Mouse (Mus musculus) frontal cortex, adult (tissue): Measurements from ENCODE around the gene Ddx59.

ENCODE experiments used
- ATAC-seq: cut with Nextera tagmentation; 2 replicates; pipeline ENCODE4 v1.9.2; 2017; ENCODE audit warnings: mild to moderate bottlenecking, moderate library complexity, mixed read lengths; ENCODE audit not compliant: low TSS enrichment

Ddx59 gene

DNA sequence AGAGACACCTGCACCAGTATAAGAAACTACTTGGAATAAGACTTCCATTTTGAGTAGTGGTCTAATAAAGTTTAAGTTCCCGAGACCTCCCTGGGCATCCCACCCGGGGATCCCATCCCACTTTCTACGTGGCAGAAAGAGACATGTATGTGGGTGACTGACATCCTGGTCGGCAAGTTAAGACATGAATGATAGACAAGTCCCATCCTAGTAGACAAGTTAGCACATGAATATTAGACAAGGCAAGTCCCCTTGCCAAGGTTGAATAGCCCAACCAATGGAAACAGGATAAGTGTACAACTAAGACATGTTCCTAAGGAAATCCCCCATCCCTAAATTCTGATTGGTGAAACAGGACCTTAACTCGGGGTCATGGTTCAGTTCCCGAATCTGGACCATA, 34.5 kb downstream of the Ddx59 start:
- ATAC-seq: no peak

DNA sequence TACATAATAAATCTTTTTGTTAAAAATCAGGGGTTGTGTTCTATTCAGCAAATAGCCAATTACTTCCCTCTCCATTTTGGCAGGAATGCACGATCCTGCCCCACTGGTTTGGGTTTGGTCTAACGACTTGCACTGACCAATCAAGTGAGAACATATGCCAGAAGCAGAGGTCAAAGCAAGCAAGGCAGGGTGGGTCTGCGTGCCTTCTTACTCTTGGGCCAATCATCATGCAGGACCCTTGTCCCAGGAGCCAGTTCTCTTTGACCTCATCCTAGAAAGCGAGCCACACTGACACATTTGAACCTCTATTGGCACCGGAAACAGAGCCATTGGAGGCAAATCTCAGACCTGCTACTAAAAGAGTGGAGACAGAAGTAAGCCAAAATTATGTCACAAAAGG, 35.1 kb downstream of the Ddx59 start:
- ATAC-seq: no peak

DNA sequence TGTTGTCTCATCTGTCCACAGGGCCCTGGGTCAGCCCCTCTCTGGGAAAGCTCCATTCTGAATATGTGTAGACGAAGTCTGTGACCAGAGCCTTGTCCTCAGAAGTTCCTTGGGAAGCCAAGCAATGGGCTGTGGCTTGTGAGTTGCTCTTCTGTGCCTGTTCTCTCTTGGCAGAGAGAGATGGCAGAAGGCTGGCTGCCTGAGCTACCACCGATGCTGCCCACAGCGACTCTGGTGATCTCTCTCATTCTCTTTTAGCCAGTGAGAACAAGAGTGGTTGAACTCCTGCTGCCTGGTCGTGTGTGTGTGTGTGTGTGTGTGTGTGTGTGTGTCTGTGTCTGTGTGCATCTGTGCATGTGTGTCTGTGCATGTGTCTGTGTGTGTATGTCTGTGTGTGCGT, 37.4 kb downstream of the Ddx59 start:
- ATAC-seq: no peak

DNA sequence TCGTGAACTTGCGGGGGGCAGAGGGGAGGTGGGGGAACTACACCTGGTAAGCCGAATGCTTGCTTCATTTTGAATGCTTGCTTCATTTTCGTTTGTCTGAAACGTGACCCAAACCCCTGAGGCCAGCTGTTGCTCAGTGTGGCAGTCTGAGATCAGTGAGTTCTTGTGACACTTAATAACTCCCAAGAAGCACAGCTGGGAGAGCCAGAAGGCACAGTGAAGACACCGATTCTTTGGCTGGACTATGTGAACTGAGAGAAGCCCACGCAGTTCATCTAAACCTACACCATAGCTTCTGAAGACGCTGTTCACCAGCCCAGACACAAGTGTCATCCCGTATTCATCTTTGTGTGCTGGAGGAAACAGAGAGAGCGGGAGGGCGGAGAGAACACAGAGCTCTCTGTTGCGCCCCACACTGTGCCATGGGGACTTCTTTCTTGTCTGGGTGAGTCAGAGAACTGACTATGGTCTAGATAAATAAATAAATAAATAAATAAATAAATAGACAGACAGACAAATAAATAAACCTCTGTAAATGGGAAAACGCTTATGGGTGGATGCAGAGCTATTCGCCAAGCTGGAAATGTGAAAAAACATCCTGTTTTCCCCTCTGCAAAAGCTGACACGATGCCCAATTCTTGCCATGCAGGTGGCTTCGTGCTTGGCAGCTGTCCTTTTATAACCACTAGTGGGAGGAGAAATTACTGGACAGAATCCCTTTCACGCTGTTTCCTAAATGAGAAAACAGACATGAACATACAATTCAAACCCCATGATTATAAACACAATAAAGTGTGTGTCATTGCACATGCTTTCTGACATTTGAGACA, 40.9 kb downstream of the Ddx59 start:
- ATAC-seq: no peak

DNA sequence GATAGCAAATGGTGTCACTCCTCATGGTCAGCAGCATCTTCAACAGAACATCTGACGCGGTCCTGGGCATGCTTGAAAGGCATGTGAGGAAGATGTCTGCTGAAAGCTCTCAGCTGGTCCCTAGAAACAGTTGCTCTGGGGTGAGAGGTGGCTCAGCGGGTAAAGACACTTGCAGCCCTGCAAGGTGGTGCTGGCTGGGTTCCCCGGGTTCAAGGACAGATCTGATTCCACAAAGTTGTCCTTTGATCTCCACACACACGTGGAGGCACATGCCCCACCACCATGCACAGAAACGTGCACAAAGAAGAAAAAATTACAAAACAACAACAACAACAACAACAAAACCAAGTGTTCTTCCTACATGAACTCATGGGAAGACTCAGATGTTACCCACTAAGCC, 41.7 kb downstream of the Ddx59 start:
- ATAC-seq: no peak

DNA sequence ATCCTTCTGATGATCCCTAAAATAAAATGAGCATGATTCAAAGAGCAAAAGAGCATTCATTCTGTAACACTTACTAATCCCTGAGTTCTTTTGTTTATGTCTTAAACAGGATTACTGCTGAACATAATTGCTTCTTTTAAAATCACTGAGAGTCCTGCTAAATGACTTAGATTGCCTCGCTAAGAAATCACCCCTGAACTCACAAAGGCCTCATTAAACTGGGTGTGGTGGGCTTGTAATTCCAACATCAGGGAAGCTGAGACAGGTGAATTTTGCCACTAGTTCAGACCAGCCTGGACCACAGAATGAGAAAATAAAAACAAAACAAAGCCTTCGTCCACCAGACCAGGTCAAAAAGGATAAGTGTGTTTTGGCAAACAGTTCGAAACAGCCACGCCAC, 42.3 kb downstream of the Ddx59 start:
- ATAC-seq: no peak

DNA sequence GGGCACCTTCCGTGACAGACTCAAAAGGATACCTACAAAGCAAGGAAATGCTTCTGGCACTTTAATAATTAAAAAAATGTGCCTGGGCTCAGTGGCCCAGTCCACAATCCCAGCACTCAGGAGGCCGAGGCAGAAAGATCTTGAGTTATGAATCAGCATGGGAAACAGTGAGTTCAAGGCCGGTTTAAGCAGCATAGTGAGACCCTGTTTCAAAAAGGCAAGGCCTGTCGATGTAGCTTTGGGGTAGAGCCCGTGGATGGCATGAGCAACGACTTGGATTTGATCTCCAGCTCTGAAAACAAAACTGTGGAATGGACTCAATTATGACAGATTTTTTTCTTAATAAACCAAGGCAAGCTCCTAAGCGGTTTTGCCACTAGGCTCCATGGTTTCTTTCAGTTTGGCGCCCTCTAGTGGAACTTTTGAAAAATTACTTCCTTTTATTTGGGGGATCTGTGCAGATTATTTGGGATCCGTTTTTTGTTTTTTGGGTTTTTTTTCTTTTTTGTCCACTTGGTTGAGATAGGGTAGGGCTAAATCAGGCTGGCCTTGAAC, 43.7 kb downstream of the Ddx59 start:
- ATAC-seq: 0 out of 2 replicates have a peak, but pooled peaks have one; percentile 28

DNA sequence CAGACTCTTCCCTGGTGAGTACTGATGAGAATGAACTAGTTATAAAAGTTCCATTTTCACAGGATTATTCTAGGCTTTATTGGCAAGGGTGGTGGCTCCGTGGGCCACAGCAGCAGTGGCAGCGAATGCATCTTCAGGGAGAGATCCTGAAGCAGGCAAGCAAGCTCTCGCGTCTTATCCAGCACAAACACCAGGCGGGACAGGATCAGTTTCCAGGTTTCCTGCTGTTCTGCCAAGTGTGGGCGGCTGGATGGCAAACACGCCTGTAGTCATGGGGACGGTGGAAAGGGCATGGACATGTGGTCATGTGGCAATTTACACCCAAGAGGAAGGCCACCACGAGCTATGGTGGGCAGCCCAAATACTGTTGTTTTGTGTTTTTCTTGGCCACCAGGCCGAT, 47.4 kb downstream of the Ddx59 start:
- peak; percentile 72 for ATAC-seq

DNA sequence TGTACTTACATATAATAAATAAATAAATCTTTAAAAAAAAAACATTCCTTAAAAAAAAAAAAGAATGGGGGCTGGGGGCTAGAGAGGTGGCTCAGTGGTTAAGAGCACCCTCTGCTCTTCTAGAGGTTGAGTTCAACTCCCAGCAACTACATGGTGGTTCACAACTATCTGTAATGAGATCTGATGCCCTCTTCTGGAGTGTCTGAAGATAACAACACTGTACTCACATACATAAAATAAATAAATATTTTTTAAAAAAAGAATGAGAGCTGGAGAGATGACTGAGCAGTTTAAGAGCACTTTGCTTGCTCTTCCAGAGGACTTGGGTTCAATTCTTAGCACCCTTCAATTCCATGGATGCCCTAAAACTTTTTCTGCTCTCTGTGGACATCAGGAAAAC, 50.1 kb downstream of the Ddx59 start:
- ATAC-seq: no peak

DNA sequence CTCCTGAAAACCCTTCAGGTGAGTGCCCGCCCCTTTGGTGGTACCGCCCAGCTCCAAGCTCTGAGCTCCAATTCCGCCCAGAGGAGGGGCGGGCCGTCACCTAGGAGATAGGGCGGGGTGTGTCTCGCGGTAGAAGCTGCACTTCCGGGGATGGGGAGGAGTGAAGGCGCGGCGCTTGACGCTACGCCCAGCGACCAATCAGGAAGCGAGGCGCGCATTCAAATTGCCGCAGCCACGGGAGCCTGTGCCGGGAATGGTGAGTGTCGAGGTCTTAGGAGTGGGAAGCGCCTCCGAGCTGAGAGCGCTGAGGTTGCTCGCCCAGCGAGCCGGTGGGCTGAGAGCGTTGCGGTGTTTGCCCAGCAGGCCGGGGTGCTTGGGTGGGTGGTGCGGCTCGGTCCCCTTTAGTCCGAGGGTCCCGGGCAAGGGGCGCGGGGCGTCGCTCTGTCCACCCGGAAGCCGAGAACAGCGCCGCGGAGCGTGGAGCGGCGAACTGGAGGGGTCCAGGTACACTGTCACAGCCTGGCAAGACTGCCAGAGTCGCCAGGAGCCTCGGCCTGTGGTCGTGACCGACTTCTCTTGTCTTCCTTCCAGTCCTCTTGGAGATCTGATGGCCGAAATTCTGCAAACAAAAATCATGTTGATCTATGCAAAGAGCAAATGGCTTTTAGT, 51.2 kb downstream of the Ddx59 start, which contains the start of gene Kif14:
TSS of gene Kif14 (plus strand) at position 201 of the 669 bp plus-strand sequence.
- peak; percentile 96 for ATAC-seq

DNA sequence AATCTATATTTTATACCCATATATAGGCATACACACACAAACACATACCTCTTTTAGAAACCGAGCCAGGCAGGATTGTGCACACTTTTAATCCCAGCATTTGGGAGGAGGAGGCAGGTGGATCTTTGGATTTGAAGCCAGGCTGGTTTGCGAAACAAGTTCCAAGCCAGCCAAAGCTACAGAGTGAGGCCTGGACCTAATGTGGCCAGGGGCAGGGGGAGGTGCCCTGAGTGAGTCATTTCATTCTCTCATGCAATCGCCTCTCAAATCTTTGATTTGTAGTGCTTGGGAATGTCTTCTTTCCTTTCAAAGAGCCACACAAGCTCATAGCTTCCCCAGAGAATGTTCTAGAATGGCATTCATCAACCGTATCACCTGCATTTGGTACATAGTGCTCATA, 54.3 kb downstream of the Ddx59 start:
- no peak for ATAC-seq

DNA sequence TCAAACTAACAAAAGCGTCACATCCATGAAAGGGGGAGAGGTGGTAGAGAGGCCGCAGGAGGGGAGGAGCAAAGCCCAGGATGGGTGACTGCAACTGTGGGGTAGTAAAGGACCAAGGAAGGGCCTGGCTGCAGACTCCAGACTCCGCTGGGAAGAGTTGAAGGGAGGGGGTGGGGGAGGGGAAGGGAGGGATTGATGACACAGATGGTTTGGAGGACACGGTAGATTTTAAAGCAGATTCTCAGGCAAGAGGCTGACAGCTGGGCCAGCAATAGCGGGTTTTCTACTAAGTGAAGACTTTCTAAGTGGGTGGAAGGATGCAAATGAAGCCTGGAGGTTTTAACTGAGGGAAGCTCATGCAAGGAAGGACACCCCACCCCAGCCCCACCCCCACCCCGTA, 55.4 kb downstream of the Ddx59 start:
- peak; percentile 83 for ATAC-seq
